Mouse (Mus musculus) lung, adult 18-20 months (tissue): ENCODE data around the gene L3mbtl3.

Experiments used
- DNase-seq, 2 experiments: peaks; one replicate each; pipeline ENCODE4 v3.0.0; 2022; ENCODE audit warnings: mixed read lengths in 2 of 2

L3mbtl3 gene

DNA sequence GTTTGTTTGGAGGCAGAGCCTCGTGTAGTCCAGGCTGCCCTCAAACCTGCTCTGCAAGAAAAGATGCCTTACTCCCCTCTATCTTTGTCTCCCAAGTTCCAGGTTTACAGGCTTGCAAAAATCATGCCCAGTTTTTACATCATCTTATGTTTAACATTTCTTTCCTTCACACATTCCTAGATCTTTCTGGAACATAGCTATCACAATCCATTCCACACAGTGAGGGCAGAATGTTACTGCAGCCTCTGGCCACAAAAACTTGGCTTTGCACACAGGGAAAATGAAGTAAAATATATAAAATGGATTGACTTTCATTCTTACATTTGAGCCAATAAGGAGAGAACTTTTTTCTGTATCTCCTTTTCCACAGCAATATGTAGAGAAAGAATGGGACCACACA is 136.7 kb downstream of the L3mbtl3 start:
- no peak for DNase-seq

GRCm38 (mm10) chr10:26238559-26238958 is 137.2 kb downstream of the L3mbtl3 start:
- peak in 1 of 2 experiments; percentile 4 for DNase-seq

- DNase-seq: no peak
Observed at GRCm38 (mm10) chr10:26232071-26232653, 143.6 kb downstream of the L3mbtl3 start.

GRCm38 (mm10) chr10:26229488-26229887 is 146.3 kb downstream of the L3mbtl3 start, which contains the start of gene Samd3:
Samd3 (plus strand) TSS chr10:26229707.
- DNase-seq: no peak

DNA sequence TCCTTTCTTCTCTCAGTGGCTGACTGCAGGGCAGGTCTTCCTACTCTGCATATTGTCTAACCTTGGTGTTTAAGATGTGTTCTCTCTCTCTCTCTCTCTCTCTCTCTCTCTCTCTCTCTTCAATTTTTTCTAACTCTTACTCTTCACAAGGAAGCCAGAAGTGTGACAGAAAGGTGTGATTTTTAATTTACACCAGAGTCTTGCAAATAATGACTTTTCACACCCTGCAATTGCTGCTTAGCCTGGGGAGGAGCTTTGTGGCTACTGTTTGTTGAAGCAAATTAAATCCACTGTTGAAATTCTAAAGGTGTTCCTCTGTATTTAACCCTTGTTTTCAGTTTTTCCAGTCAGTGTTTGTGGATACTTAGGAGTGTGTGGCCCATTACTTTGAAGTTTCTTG is 147.6 kb downstream of the L3mbtl3 start:
- DNase-seq: no peak

- DNase-seq: peak; percentile 4 to 9
Observed at GRCm38 (mm10) chr10:26226734-26227133, 149.0 kb downstream of the L3mbtl3 start.

GRCm38 (mm10) chr10:26226241-26226640 is 149.5 kb downstream of the L3mbtl3 start:
- DNase-seq: no peak
